Mouse (Mus musculus) sigmoid colon, adult 10 weeks (tissue): ENCODE results near the gene Ankra2. TPM values are rescaled to one million over a fixed set of nuclear protein-coding genes. Genes with fewer than 3 reads are reported as not detected.

Experiments
- polyA plus RNA-seq: library from polyadenylated mRNA; stranded (reverse); fragments of 350-450 nt; fragmentation: Illumina TruSeq; extraction: RNeasy Lipid Tissue Mini Kit (QIAGEN cat#74804); gene quantifications from one replicate; pipeline ENCODE4 v1.2.3, GENCODE M21; 2014; ENCODE audit warnings: low read depth, low replicate concordance

Ankra2 gene
- 63.2 TPM for polyA plus RNA-seq

DNA sequence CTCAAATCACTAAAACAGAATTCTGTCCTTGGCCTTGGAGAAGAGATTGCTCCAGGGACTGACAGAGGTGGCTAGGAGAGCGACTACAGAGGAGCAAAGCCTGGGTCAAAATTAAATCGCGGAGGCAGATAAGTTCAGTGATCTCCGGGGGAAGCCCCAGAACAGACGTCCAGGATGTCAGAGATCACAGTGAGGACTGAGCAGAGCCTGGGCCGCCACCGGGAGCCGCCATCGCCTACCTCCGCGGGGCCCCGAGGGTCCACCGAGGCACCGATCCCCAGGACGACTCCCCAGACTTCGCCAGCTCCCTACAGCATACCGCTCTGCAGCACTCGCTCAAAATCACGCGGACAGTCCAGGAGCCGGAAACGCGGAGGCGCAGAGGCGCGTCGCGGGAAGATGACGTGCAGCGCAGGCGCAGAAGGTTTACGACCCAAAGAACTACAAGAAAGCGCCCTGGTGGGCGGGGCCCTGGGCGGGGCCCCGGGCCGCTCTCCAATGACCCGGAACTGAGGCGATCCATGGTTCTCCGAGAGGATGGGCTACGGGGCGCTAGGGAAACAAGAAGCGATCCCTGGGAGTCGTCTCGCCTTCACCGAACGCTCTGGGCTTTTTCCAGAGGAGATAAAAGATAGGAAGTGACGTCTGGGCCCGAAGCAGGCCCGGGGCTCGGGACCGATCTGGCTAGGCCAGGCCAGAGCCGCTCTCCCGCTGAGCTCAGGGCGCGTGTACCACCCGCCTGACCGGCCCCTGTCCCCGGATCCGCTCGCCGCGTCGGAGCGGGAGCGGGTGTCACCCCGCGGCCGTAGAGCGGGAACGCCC, at the start of gene Ankra2, which contains the start of gene Utp15:
Gene Ankra2, plus strand, starts transcription at position 439 of the 822 bp plus-strand sequence.
Gene Utp15, minus strand, starts transcription at position 406 of the 822 bp plus-strand sequence.

DNA sequence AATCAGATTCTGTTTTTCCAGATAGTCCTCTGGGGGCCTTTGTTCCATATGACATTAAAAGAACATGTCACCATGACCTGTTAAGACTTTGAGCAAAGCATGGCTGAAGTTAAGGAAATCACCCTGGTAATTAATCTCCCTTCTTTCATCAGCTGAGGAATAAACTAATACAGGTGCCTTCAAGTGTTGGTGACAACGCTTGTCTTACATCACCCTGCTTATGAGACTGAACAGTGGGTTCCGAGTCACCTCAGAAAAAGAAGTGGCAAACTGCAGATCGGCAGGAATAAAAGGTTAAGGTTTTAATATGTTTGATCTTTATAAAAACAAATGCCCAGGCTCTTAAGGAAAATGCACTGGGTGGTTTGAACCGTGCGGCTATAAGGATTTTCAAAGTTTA, 16.8 kb downstream of the Ankra2 start, which contains the start of gene Gm21976:
Gene Gm21976, plus strand, starts transcription at position 202 of the 400 bp plus-strand sequence.

DNA sequence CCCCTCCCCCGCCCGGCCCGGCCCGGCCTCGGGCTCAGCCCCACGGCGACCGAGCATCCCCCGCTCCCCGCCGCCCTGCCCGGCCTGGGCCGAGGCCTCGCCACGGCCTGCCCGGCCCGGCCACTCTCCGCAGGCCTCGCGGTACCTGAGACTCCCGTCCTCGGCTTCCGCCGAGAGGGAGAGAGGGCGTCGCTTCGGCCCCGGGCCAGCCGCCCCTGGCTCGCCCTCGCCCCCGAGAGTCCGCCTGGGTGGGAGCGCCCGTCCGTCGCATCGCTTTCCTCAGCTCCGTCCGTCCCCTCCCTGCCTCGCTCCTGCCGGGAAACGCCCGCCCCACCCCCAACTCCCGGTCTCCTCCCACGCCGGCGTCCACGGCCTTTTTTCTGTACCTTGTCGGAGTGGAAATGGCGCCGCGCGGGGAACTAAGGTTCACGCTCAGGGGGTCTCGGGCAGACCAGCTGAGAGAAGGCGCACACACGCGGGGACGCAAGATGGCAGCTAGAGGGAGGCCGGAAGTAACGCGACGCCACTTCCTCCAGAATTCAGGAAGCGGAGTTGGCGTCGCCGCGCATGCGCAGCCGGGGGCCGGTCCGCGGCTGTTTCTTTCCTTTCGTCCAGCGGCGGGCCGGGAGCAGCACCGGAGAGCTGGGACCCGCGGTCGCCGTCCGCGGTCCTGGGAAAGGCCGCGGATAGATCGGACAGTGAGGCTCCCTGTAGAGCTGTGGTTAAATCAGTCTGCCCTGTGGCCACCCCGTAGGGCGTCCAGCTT, 53.8 kb downstream of the Ankra2 start, which contains the start of gene Btf3:
Gene Btf3, minus strand, starts transcription at position 527 of the 766 bp plus-strand sequence.

Other genes with a start within 250 kb of the Ankra2 start
- gene Arhgef28, start 56.6 kb upstream of the Ankra2 start, polyA plus RNA-seq, result 13.8 TPM
- gene Utp15, start within 50 bp of the Ankra2 start, polyA plus RNA-seq, result 16.3 TPM
- gene Gm21976, start 16.8 kb downstream of the Ankra2 start, polyA plus RNA-seq, result not detected
- gene Btf3, start 53.9 kb downstream of the Ankra2 start, polyA plus RNA-seq, result 1,162 TPM
- gene Foxd1, start 91.2 kb downstream of the Ankra2 start, polyA plus RNA-seq, result not detected
- gene Gm10320, start 228.9 kb downstream of the Ankra2 start, polyA plus RNA-seq, result not detected